Comparison of ENCODE assay signal across 8 mouse cellular contexts in the genomic region with DNA sequence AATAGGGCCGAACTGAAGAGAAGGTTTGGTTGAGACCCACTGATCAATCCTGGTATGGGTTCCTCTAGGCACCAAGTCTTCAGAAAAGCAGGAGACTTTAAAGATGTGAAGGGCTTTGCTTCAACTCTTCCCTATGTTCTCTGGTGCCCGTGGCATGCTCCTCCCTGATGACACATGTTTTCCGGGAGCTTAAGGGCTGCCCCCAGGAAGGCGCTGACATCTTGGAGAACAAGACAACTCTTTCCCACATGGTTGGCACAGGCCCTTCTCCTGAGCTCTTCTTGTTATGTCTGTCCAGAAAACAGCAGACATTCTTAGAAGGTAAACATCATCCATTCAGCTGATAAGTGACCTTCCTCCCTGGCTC. TPM values are rescaled to one million over a fixed set of nuclear protein-coding genes. Genes with fewer than 3 reads are reported as not detected.
DNase-seq lines count a peak whose midpoint lies in the region; ATAC-seq and TF ChIP-seq lines count a peak whose summit lies in the region.

No protein-coding gene starts in this region.

- ATAC-seq in embryonic facial prominence, embryonic 15.5 days (ENCODE audit: insufficient number of reproducible peaks, low FRiP score, low TSS enrichment, low read depth) = no peak
- no peak for ATAC-seq in intestine, embryonic 16.5 days

- H3K27ac ChIP-seq in layer of hippocampus, adult 2 months = no peak overlapping the region
- H3K27ac ChIP-seq in embryonic facial prominence, embryonic 15.5 days (replicated peaks) = peak overlapping the region; percentile 55
- H3K27ac ChIP-seq in intestine, embryonic 16.5 days (ENCODE audit: low read length) = no peak overlapping the region; the same call in 1 of the 2 replicates

- no peaks in the 10 kb centered on the region for H3K27me3 ChIP-seq in embryonic facial prominence, embryonic 15.5 days
- H3K27me3 ChIP-seq in intestine, embryonic 16.5 days (replicated peaks; ENCODE audit: control insufficient read depth, insufficient read depth, low read length) = no peaks in the 10 kb centered on the region

- H3K4me2 ChIP-seq in embryonic facial prominence, embryonic 15.5 days (replicated peaks) = peak overlapping the region; percentile 75
- peak overlapping the region; percentile 76 for H3K4me2 ChIP-seq in intestine, embryonic 16.5 days (ENCODE audit: low read depth, low read length)

- H3K9me3 ChIP-seq in embryonic facial prominence, embryonic 15.5 days (replicated peaks) = no peaks in the 10 kb centered on the region
- no peaks in the 10 kb centered on the region for H3K9me3 ChIP-seq in intestine, embryonic 16.5 days (ENCODE audit: control insufficient read depth, low read length)

- no peak for DNase-seq in layer of hippocampus, adult 2 months (ENCODE audit: low spot score in 2 of 2)
- no peak for DNase-seq in layer of hippocampus, adult 8-10 months (ENCODE audit: low spot score in 2 of 2)
- DNase-seq in neural tube, embryonic 10.5 days (ENCODE audit: extremely low spot score, low spot score) = peak; percentile 14
- no peak for DNase-seq in left cerebral cortex, adult 11 months (ENCODE audit: low spot score)
- DNase-seq in layer of hippocampus, adult 9-10 months (ENCODE audit: low spot score) = no peak
- DNase-seq in layer of hippocampus, postnatal 14 days (ENCODE audit: low spot score in 2 of 2) = no peak

- peak overlapping the region; percentile 50; the same call in 1 of the 2 replicates for H3K4me3 ChIP-seq in layer of hippocampus, adult 2 months
- peak overlapping the region; percentile 42 for H3K4me3 ChIP-seq in embryonic facial prominence, embryonic 15.5 days (replicated peaks)
- H3K4me3 ChIP-seq in intestine, embryonic 16.5 days (ENCODE audit: low read length) = peak overlapping the region; percentile 46

- H3K36me3 ChIP-seq in embryonic facial prominence, embryonic 15.5 days = no peaks in the 10 kb centered on the region
- H3K36me3 ChIP-seq in intestine, embryonic 16.5 days (ENCODE audit: control insufficient read depth, insufficient read depth, low read length) = no peaks in the 10 kb centered on the region

- TF ChIP-seq CTCF in layer of hippocampus, adult 2 months (conservative IDR thresholded peaks at IDR 0.05) = no peak

- WGBS in embryonic facial prominence, embryonic 15.5 days = 55% methylated on average over 4 of the region's 4 CpGs
- 61% methylated on average over 4 of the region's 4 CpGs for WGBS in intestine, embryonic 16.5 days

- peaks cover 9% of the 10 kb centered on the region for H3K4me1 ChIP-seq in embryonic facial prominence, embryonic 15.5 days
- peaks cover 5% of the 10 kb centered on the region; the same call in 1 of the 2 replicates for H3K4me1 ChIP-seq in intestine, embryonic 16.5 days (ENCODE audit: control insufficient read depth, insufficient read depth, low read length)

- 0 out of 2 replicates have a peak overlapping the region, but pooled peaks have one; percentile 18 for H3K9ac ChIP-seq in embryonic facial prominence, embryonic 15.5 days
- H3K9ac ChIP-seq in intestine, embryonic 16.5 days (ENCODE audit: low read depth, low read length) = peak overlapping the region; percentile 65

RNA-seq across cellular contexts. Expression of gene Psd4, which starts 0.5 kb away (rescaled TPM):
- total RNA-seq in layer of hippocampus, adult 2 months (2021) = 1 to 10 TPM in 1 of 2 experiments, under 1 TPM in 1; 0.64 to 1.3 TPM
- 1 to 10 TPM in 2 of 4 experiments, under 1 TPM in 2; 0.69 to 3.4 (median 1.6) TPM for total RNA-seq in layer of hippocampus, adult 8-10 months (2022)
- 5.4 and 5.7 TPM in 2 replicates for polyA plus RNA-seq in embryonic facial prominence, embryonic 15.5 days (2015; fragmentation: Nextera tagmentation; extraction: Ambion mirVana)
- 6.1 and 7.2 TPM in 2 replicates for polyA plus RNA-seq in intestine, embryonic 16.5 days (2015; fragmentation: Nextera tagmentation; extraction: Ambion mirVana)
- total RNA-seq in layer of hippocampus, postnatal 14 days (2021) = 1 to 10 TPM; 1.2 to 1.8 TPM

RNA-seq across cellular contexts. Expression of gene Il1rn, which starts 31.2 kb away (rescaled TPM):
- not detected for total RNA-seq in layer of hippocampus, adult 2 months (2021)
- under 1 TPM in 1 of 4 experiments, not detected in 3; 0.58 TPM for total RNA-seq in layer of hippocampus, adult 8-10 months (2022)
- 7.4 and 11.9 TPM in 2 replicates for polyA plus RNA-seq in embryonic facial prominence, embryonic 15.5 days (2015; fragmentation: Nextera tagmentation; extraction: Ambion mirVana)
- polyA plus RNA-seq in intestine, embryonic 16.5 days (2015; fragmentation: Nextera tagmentation; extraction: Ambion mirVana) = 0.80 and 1.2 TPM in 2 replicates
- not detected for total RNA-seq in layer of hippocampus, postnatal 14 days (2021)
